Mouse (Mus musculus) E14TG2a.4 (cell line): Measurements from ENCODE around the gene Vmn1r22.
"Not testable (repeated sequence)": the region's sequence is repeated elsewhere in the genome, so short reads cannot be mapped to it uniquely, and the experiment has no call there.

Experiments used
- H3K27me3 ChIP-seq: 2 replicates; pipeline ENCODE4 v1.6.1; 2014; ENCODE audit warnings: low read length, control low read depth; ENCODE audit not compliant: insufficient read depth
- H3K36me3 ChIP-seq: 2 replicates; pipeline ENCODE4 v1.6.1; 2014; ENCODE audit warnings: low read length, control low read depth; ENCODE audit not compliant: insufficient read depth
- H3K4me1 ChIP-seq: replicated peaks from 2 replicates; pipeline ENCODE4 v1.6.1; 2014; ENCODE audit warnings: low read depth, low read length, control low read depth
- H3K4me3 ChIP-seq: replicated peaks from 2 replicates; pipeline ENCODE4 v1.5.1; 2014; ENCODE audit warnings: mild to moderate bottlenecking, low read length
- H3K9me3 ChIP-seq: 2 replicates; pipeline ENCODE4 v1.6.1; 2014; ENCODE audit warnings: low read length, control low read depth
- CTCF ChIP-seq: conservative IDR thresholded peaks from 2 replicates; pipeline ENCODE4 v1.5.1; 2014; ENCODE audit warnings: low read length
- NANOG ChIP-seq: IDR thresholded peaks from 2 replicates; pipeline ENCODE4 v1.6.1; 2014; ENCODE audit warnings: borderline replicate concordance, low read length, mixed read lengths
- POU5F1 ChIP-seq: IDR thresholded peaks from 2 replicates; pipeline ENCODE4 v1.6.1; 2014; ENCODE audit warnings: low read length, borderline replicate concordance

Vmn1r22 gene

DNA sequence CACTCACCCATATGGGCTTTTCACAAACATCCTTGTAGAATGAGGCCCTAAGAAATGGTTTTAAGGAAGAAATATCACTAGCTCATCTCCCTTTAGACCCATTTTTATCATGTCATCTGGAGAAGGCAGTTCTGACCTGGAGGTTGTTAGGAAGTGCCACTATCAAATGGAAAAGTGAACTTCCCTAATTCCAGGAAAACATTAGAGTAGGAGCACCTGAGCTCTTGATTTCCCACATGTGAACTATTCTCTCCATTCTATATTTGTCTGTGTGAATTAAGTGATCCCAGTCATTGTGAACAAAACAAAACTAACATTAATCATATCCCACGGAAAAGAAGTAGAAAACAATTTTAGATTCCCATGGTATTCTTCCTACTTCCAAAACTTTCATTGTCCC lies at the start of gene Vmn1r22:
Gene Vmn1r22, minus strand, starts transcription at position 101 of the 400 bp plus-strand sequence.
- Histone ChIP-seq H3K4me3 (no peak within 1 kb of the TSS), H3K36me3 (no peaks in the 10 kb centered on the region), H3K4me1 (no peaks in the 10 kb centered on the region), H3K9me3 (peaks cover 15% of the 10 kb centered on the region), H3K27me3 (no peaks in the 10 kb centered on the region)
- TF ChIP-seq CTCF (no peak), POU5F1 (no peak), NANOG (no peak)

DNA sequence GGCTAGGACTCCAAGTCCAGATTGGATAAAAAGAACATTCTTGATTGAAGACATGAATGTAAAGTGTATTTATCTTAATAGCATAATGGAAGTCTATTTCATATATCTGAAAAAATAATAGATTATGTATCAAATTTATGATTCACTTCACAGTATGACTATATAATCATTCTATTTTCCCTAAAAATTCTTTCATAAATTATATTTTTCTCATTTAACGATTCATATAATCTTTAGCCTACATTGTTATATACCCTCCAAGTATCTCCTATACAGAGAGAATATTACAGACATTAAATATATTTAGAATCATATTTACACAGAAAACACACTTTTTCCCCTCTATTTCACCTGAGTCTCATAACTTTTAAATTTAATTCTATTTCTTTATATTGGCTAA lies 18.9 kb upstream of the Vmn1r22 start, which contains the start of gene Vmn1r23:
Gene Vmn1r23, minus strand, starts transcription at position 101 of the 400 bp plus-strand sequence.
- no peak for TF ChIP-seq POU5F1
- no peak for TF ChIP-seq CTCF
- no peak for TF ChIP-seq NANOG
- Histone ChIP-seq H3K36me3 (no peaks in the 10 kb centered on the region), H3K9me3 (no peaks in the 10 kb centered on the region), H3K27me3 (no peaks in the 10 kb centered on the region), H3K4me1 (no peaks in the 10 kb centered on the region), H3K4me3 (no peak within 1 kb of the TSS)

DNA sequence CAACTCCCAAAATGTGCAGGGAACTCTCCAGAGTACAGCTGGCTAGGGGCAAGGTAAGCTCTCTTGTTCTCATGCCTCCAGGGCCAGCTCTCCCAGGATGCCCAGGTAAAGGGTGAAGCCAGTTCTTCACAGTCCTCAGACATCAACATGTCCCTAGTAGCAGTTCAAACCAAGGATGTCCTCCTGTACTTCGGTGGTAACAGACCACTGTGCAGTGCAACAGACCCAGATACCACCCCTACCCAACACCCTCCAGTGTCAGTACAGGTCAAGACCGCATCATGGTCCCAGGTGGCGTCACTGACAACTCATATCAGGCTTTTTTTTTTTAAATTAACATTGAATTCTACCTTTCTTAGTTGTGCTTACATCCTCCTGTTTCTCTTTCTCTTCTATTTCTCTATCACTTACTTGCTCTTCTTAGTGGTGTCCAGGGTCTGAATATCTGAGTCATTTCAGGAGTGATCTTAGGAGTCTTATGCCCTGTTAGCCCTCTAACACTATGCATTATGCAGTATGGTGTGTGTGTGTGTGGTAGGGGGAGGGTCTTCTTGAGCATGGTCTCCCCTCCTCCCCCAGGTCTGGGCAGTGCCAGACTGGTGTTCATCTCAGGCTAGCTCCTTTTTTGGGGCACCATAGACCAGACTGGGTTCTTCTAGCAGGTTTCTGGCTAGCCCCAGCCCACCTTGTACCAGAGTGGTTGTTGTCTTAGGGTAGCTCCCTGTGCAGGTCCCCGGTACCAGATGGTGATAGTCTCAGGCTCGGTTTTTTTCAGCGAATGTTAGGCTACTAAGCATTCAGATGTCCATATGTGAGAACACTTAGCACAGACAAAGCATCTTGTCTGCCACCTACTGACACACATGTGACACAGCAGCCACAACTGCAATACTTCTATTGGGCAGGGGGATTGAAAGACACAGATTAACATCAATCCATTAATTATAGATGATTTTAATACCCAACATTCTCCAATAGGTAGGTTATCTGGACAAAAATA lies 48.5 kb downstream of the Vmn1r22 start:
- Histone ChIP-seq H3K4me1 (no peaks in the 10 kb centered on the region), H3K4me3 (no peak overlapping the region), H3K36me3 (no peaks in the 10 kb centered on the region), H3K9me3 (peaks cover 8% of the 10 kb centered on the region; the same call in 1 of the 2 replicates), H3K27me3 (no peaks in the 10 kb centered on the region)
- TF ChIP-seq NANOG (no peak), CTCF (peak; percentile 41), POU5F1 (no peak)

DNA sequence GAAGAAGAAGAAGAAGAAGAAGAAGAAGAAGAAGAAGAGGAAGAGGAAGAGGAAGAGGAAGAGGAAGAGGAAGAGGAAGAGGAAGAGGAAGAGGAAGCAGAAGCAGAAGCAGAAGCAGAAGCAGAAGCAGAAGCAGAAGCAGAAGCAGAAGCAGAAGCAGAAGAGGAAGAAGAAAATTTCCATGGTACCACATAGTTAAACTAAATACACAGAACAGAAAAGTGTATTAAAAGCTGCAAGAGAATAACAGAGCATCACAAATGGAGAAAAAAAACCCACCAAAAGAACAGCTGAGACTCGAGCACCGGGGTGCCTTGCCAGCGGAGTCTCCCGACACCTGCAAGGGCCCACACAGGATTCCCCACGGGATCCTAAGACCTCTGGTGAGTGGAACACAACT lies 56.7 kb downstream of the Vmn1r22 start:
- H3K36me3 ChIP-seq, H3K4me1 ChIP-seq, H3K27me3 ChIP-seq, H3K9me3 ChIP-seq, H3K4me3 ChIP-seq: not testable (repeated sequence)

DNA sequence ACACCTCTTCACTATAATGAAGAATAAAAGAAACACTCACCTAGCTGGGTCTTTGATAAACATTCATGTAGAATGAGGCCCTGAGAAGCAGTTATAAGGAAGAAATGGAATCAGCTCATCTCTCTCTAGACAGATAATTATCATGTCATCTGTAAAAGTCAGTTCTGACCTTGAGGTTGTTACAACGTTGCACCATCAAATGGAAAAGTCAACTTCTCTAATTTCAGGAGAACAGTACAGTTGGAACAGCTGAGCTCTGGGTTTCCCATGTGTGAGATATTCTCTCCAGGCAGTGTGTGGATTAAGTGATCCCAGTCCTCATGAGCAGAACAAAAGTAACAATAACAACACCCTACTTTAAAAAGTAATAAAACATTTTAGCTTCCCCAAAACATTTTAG lies 57.5 kb downstream of the Vmn1r22 start, which contains the start of gene Vmn1r21:
Gene Vmn1r21, minus strand, starts transcription at position 58 of the 400 bp plus-strand sequence.
- Histone ChIP-seq H3K36me3 (no peaks in the 10 kb centered on the region), H3K27me3 (no peaks in the 10 kb centered on the region), H3K4me3 (no peak within 1 kb of the TSS), H3K9me3 (no peaks in the 10 kb centered on the region), H3K4me1 (no peaks in the 10 kb centered on the region)
- no peak for TF ChIP-seq NANOG
- no peak for TF ChIP-seq POU5F1
- no peak for TF ChIP-seq CTCF
